Mouse (Mus musculus) olfactory bulb, adult 2 months (tissue): ENCODE measurements around the gene Nbl1.

Experiments
- CTCF ChIP-seq: fragments of 200-500 bp; IDR thresholded peaks from 2 replicates; pipeline ENCODE4 v1.5.1; 2012; ENCODE audit warnings: low read depth, mild to moderate bottlenecking, low read length, moderate library complexity; ENCODE audit not compliant: insufficient read depth
- POLR2A ChIP-seq: fragments of 200-500 bp; IDR thresholded peaks from 2 replicates; pipeline ENCODE4 v1.6.1; 2012; ENCODE audit warnings: mild to moderate bottlenecking, low read depth, low read length, moderate library complexity; ENCODE audit not compliant: insufficient read depth

GRCm38 (mm10) chr4:139044566-139044965 lies 48.2 kb downstream of the Nbl1 start:
- no peak for TF ChIP-seq POLR2A
- TF ChIP-seq CTCF, result no peak
